Mouse (Mus musculus) v-Abl transformed pro-B cells (cell line): ENCODE measurements around the gene Wnt9a.

Experiments
- in situ Hi-C, 2 experiments: fragments of 400-800 bp; cut with MboI; formaldehyde crosslinking; loops; one replicate each; pipeline ENCODE4 v1.15.1; 2025; ENCODE audit not compliant: unreplicated experiment in 2 of 2

The Wnt9a gene

DNA sequence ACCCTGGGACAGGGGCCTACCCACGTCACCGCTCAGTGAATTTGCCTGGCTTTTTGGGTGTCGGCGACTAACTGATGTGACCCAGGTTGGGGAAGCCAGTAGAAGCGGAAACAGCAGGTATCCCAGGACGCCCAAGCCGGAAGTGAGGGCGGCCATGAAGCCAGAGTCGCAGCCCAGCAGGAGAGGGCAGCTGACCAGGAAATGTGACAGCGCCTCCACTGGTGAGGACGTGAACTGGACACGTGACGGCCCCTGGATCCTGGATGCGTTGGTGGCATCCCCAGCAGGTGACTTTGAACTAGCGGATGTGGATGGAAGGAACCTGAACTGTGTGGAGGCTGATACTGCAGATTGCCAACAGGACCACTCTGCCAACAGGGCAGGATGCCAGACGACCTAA, 68.7 kb downstream of the Wnt9a start, which contains the start of gene Prss38:
Prss38 (minus strand) TSS at position 183 of the 400 bp plus-strand sequence.
- in situ Hi-C loops = no loop called here

- in situ Hi-C loops = no loop called here
Observed at GRCm38 (mm10) chr11:59377999-59378398, 71.3 kb downstream of the Wnt9a start.

GRCm38 (mm10) chr11:59379547-59379946, 72.8 kb downstream of the Wnt9a start:
- in situ Hi-C loops = no loop called here
